Mouse (Mus musculus) limb, embryonic 15.5 days (tissue): ENCODE measurements around the gene Kcnj3. TPM values are rescaled to one million over a fixed set of nuclear protein-coding genes. Genes with fewer than 3 reads are reported as not detected.
"Not testable (repeated sequence)": the region's sequence is repeated elsewhere in the genome, so short reads cannot be mapped to it uniquely, and the experiment has no call there.

Source experiments
- ATAC-seq: fragments of 200-750 bp; cut with Nextera tagmentation; 2 replicates; pipeline ENCODE4 v1.8.0; 2017; ENCODE audit warnings: low read depth, moderate TSS enrichment; ENCODE audit not compliant: insufficient number of reproducible peaks, low FRiP score, low TSS enrichment
- H3K27ac ChIP-seq: fragments of 300-500 bp; sonication (generic); 2 replicates; pipeline ENCODE4 v1.5.1; 2015; ENCODE audit warnings: moderate library complexity, mild to moderate bottlenecking, inconsistent platforms
- H3K27me3 ChIP-seq: fragments of 300-500 bp; sonication (generic); 2 replicates; pipeline ENCODE4 v1.6.1; 2015; ENCODE audit warnings: inconsistent platforms
- H3K36me3 ChIP-seq: fragments of 300-500 bp; sonication (generic); 2 replicates; pipeline ENCODE4 v1.6.1; 2015; ENCODE audit warnings: inconsistent platforms
- H3K4me1 ChIP-seq: fragments of 300-500 bp; sonication (generic); 2 replicates; pipeline ENCODE4 v1.6.1; 2015; ENCODE audit warnings: inconsistent platforms
- H3K4me2 ChIP-seq: fragments of 300-500 bp; sonication (generic); 2 replicates; pipeline ENCODE4 v1.6.1; 2015; ENCODE audit warnings: mild to moderate bottlenecking, inconsistent platforms
- H3K4me3 ChIP-seq: fragments of 300-500 bp; sonication (generic); 2 replicates; pipeline ENCODE4 v1.5.1; 2015; ENCODE audit warnings: mild to moderate bottlenecking, inconsistent platforms
- H3K9ac ChIP-seq: fragments of 300-500 bp; sonication (generic); 2 replicates; pipeline ENCODE4 v1.6.1; 2015; ENCODE audit warnings: inconsistent platforms
- H3K9me3 ChIP-seq: fragments of 300-500 bp; sonication (generic); 2 replicates; pipeline ENCODE4 v1.6.1; 2016; ENCODE audit warnings: inconsistent platforms
- WGBS: fragments of 180-500 bp; shearing (Covaris S2); methylation state at CpG from one replicate; pipeline ENCODE4 v1.1.7; 2015; 5-methylcytosine and 5-hydroxymethylcytosine counted together
- polyA plus RNA-seq: library from polyadenylated mRNA; unstranded; fragments of >200 nt; fragmentation: Nextera tagmentation; extraction: Ambion mirVana; gene quantifications from 2 replicates; pipeline ENCODE4 v1.2.1, GENCODE M21; 2015

Kcnj3 gene
- polyA plus RNA-seq, 1 experiment from 2014 or later: 0.42 TPM

- Histone ChIP-seq H3K36me3 (no peaks in the 10 kb centered on the region), H3K4me1 (no peaks in the 10 kb centered on the region), H3K9me3 (no peaks in the 10 kb centered on the region), H3K27ac (no peak overlapping the region), H3K4me2 (no peak overlapping the region), H3K27me3 (no peaks in the 10 kb centered on the region), H3K4me3 (no peak overlapping the region), H3K9ac (no peak overlapping the region)
- no peak for ATAC-seq
- 88% methylated on average over 1 of the region's 1 CpGs for WGBS
These were observed 15.0 kb downstream of the Kcnj3 start for GRCm38 (mm10) chr2:55450774-55451173.

GRCm38 (mm10) chr2:55459195-55459594 is 23.4 kb downstream of the Kcnj3 start:
- 83% methylated on average over 2 of the region's 2 CpGs for WGBS
- Histone ChIP-seq H3K9me3 (no peaks in the 10 kb centered on the region), H3K27me3 (no peaks in the 10 kb centered on the region), H3K36me3 (no peaks in the 10 kb centered on the region), H3K4me2 (no peak overlapping the region), H3K27ac (no peak overlapping the region), H3K4me3 (no peak overlapping the region), H3K4me1 (no peaks in the 10 kb centered on the region), H3K9ac (no peak overlapping the region)
- no peak for ATAC-seq

- WGBS: 70% methylated on average over 2 of the region's 2 CpGs
- Histone ChIP-seq H3K9ac (no peak overlapping the region), H3K4me3 (no peak overlapping the region), H3K4me2 (no peak overlapping the region), H3K27me3 (no peaks in the 10 kb centered on the region), H3K36me3 (no peaks in the 10 kb centered on the region), H3K27ac (no peak overlapping the region), H3K9me3 (no peaks in the 10 kb centered on the region), H3K4me1 (no peaks in the 10 kb centered on the region)
- ATAC-seq: no peak
These were observed 33.4 kb downstream of the Kcnj3 start for GRCm38 (mm10) chr2:55469141-55469540.

GRCm38 (mm10) chr2:55470006-55470405 is 34.2 kb downstream of the Kcnj3 start:
- no peak overlapping the region for H3K27ac ChIP-seq
- no peaks in the 10 kb centered on the region for H3K9me3 ChIP-seq
- H3K36me3 ChIP-seq: no peaks in the 10 kb centered on the region
- no peak overlapping the region for H3K4me3 ChIP-seq
- ATAC-seq: no peak
- 91% methylated on average over 2 of the region's 2 CpGs for WGBS
- no peaks in the 10 kb centered on the region for H3K4me1 ChIP-seq
- no peaks in the 10 kb centered on the region for H3K27me3 ChIP-seq
- H3K4me2 ChIP-seq: no peak overlapping the region
- no peak overlapping the region for H3K9ac ChIP-seq

- no peak for ATAC-seq
- Histone ChIP-seq H3K4me2 (no peak overlapping the region), H3K36me3 (no peaks in the 10 kb centered on the region), H3K4me3 (no peak overlapping the region), H3K27ac (no peak overlapping the region), H3K9me3 (no peaks in the 10 kb centered on the region), H3K27me3 (no peaks in the 10 kb centered on the region), H3K4me1 (no peaks in the 10 kb centered on the region), H3K9ac (no peak overlapping the region)
- WGBS: 79% methylated on average over 4 of the region's 4 CpGs
These were observed 43.7 kb downstream of the Kcnj3 start for GRCm38 (mm10) chr2:55479511-55479910.

GRCm38 (mm10) chr2:55479933-55480601 is 44.3 kb downstream of the Kcnj3 start:
- no peak overlapping the region for H3K4me2 ChIP-seq
- no peak overlapping the region for H3K9ac ChIP-seq
- H3K9me3 ChIP-seq: no peaks in the 10 kb centered on the region
- H3K36me3 ChIP-seq: no peaks in the 10 kb centered on the region
- no peak for ATAC-seq
- no peaks in the 10 kb centered on the region for H3K4me1 ChIP-seq
- 69% methylated on average over 4 of the region's 4 CpGs for WGBS
- no peak overlapping the region for H3K27ac ChIP-seq
- H3K27me3 ChIP-seq: no peaks in the 10 kb centered on the region
- H3K4me3 ChIP-seq: no peak overlapping the region

GRCm38 (mm10) chr2:55480602-55480965 is 44.8 kb downstream of the Kcnj3 start:
- ATAC-seq: no peak
- Histone ChIP-seq H3K9me3 (no peaks in the 10 kb centered on the region), H3K9ac (no peak overlapping the region), H3K4me1 (no peaks in the 10 kb centered on the region), H3K4me2 (no peak overlapping the region), H3K27me3 (no peaks in the 10 kb centered on the region), H3K36me3 (no peaks in the 10 kb centered on the region), H3K27ac (no peak overlapping the region), H3K4me3 (no peak overlapping the region)

- H3K4me3 ChIP-seq, H3K27me3 ChIP-seq, H3K9ac ChIP-seq, ATAC-seq, H3K27ac ChIP-seq, H3K4me2 ChIP-seq, H3K9me3 ChIP-seq, H3K36me3 ChIP-seq, H3K4me1 ChIP-seq: not testable (repeated sequence)
- 88% methylated on average over 7 of the region's 7 CpGs for WGBS
These were observed 49.8 kb downstream of the Kcnj3 start for GRCm38 (mm10) chr2:55485500-55486129.

GRCm38 (mm10) chr2:55503390-55504176 is 67.8 kb downstream of the Kcnj3 start:
- no peak for ATAC-seq
- no peaks in the 10 kb centered on the region for H3K36me3 ChIP-seq
- H3K9me3 ChIP-seq: no peaks in the 10 kb centered on the region
- H3K4me1 ChIP-seq: no peaks in the 10 kb centered on the region; the same call in 1 of the 2 replicates
- no peaks in the 10 kb centered on the region for H3K27me3 ChIP-seq
- H3K4me2 ChIP-seq: no peak overlapping the region
- no peak overlapping the region for H3K9ac ChIP-seq
- 51% methylated on average over 9 of the region's 9 CpGs for WGBS
- no peak overlapping the region for H3K27ac ChIP-seq
- H3K4me3 ChIP-seq: no peak overlapping the region

- Histone ChIP-seq H3K36me3 (no peaks in the 10 kb centered on the region), H3K4me2 (no peak overlapping the region), H3K27ac (no peak overlapping the region), H3K27me3 (no peaks in the 10 kb centered on the region), H3K9ac (no peak overlapping the region), H3K4me1 (no peaks in the 10 kb centered on the region; the same call in 1 of the 2 replicates), H3K9me3 (no peaks in the 10 kb centered on the region), H3K4me3 (no peak overlapping the region)
- ATAC-seq: no peak
- 91% methylated on average over 1 of the region's 1 CpGs for WGBS
These were observed 69.9 kb downstream of the Kcnj3 start for GRCm38 (mm10) chr2:55505712-55506111.

- no peak for ATAC-seq
These were observed 81.5 kb downstream of the Kcnj3 start for GRCm38 (mm10) chr2:55517297-55517696.

GRCm38 (mm10) chr2:55532738-55533491 is 97.1 kb downstream of the Kcnj3 start:
- no peaks in the 10 kb centered on the region for H3K9me3 ChIP-seq
- no peak overlapping the region for H3K4me2 ChIP-seq
- ATAC-seq: no peak
- no peak overlapping the region for H3K4me3 ChIP-seq
- no peaks in the 10 kb centered on the region for H3K36me3 ChIP-seq
- WGBS: 79% methylated on average over 8 of the region's 8 CpGs
- H3K27me3 ChIP-seq: no peaks in the 10 kb centered on the region
- H3K4me1 ChIP-seq: no peaks in the 10 kb centered on the region
- no peak overlapping the region for H3K27ac ChIP-seq
- no peak overlapping the region for H3K9ac ChIP-seq

More at GRCm38 (mm10) chr2:55517297-55517696, 81.5 kb downstream of the Kcnj3 start:
- Histone ChIP-seq H3K4me1 (no peaks in the 10 kb centered on the region), H3K4me3 (no peak overlapping the region), H3K27me3 (no peaks in the 10 kb centered on the region), H3K9ac (no peak overlapping the region), H3K4me2 (no peak overlapping the region), H3K36me3 (no peaks in the 10 kb centered on the region), H3K27ac (no peak overlapping the region), H3K9me3 (no peaks in the 10 kb centered on the region)
